Mouse (Mus musculus) CD8-positive naive resting alpha-beta T cell, adult 57 days (primary cell): ENCODE results near the gene Vmn1r68. TPM values are rescaled to one million over a fixed set of nuclear protein-coding genes. Genes with fewer than 3 reads are reported as not detected.

Experiments
- total RNA-seq: library from RNA; stranded (reverse); gene quantifications from one replicate; pipeline ENCODE4 v1.2.4, GENCODE M21; 2023

Vmn1r68 gene
- not detected for total RNA-seq

DNA sequence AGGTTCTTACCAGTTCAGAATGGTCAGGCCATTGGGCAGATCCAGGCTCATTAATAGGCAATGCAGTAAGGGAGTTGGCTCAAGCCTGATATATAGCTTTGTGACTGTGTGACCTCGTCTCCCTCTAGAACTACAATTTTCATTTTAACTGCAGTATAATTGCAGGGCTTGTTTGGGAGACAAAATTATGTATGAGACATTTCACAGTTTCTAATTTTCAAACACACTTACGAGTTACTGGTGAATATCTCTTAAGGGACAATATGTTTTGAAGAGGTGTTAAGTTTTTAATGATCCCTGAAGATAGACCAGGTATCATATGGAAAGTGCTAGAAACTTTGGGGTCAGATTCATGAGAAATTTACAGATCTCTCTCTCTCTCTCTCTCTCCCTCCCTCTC lies at the start of gene Vmn1r68:
Gene Vmn1r68, minus strand, starts transcription at position 101 of the 400 bp plus-strand sequence.

GRCm38 (mm10) chr7:10494786-10495521 lies 63.3 kb downstream of the Vmn1r68 start, which contains the start of gene Zik1:
Gene Zik1 (minus strand): TSS chr7:10495394.

Other genes with a start within 250 kb of the Vmn1r68 start
- not detected for gene Vmn1r67, start 115.2 kb downstream of the Vmn1r68 start, total RNA-seq
- gene Zik1, start 63.1 kb downstream of the Vmn1r68 start, total RNA-seq = 1.7 TPM
- not detected for gene Vmn1r69, start 55.2 kb upstream of the Vmn1r68 start, total RNA-seq
- not detected for gene Vmn1r70, start 73.0 kb upstream of the Vmn1r68 start, total RNA-seq
- not detected for gene Nlrp4b, start 129.3 kb upstream of the Vmn1r68 start, total RNA-seq
- not detected for gene Vmn1r71, start 195.9 kb upstream of the Vmn1r68 start, total RNA-seq